Mouse (Mus musculus) hindbrain, embryonic 15.5 days (tissue): Measurements from ENCODE around the gene Hdhd3. TPM values are rescaled to one million over a fixed set of nuclear protein-coding genes. Genes with fewer than 3 reads are reported as not detected.

ENCODE experiments used
- ATAC-seq: fragments of 200-750 bp; cut with Nextera tagmentation; 2 replicates; pipeline ENCODE4 v1.8.0; 2017; ENCODE audit warnings: low read depth, moderate number of reproducible peaks, moderate TSS enrichment; ENCODE audit not compliant: low FRiP score
- H3K27ac ChIP-seq: fragments of 300-500 bp; sonication (generic); replicated peaks from 2 replicates; pipeline ENCODE4 v1.5.1; 2015; ENCODE audit warnings: mild to moderate bottlenecking, inconsistent platforms
- H3K27me3 ChIP-seq: fragments of 300-500 bp; sonication (generic); 2 replicates; pipeline ENCODE4 v1.6.1; 2015; ENCODE audit warnings: control low read depth, inconsistent platforms
- H3K36me3 ChIP-seq: fragments of 300-500 bp; sonication (generic); 2 replicates; pipeline ENCODE4 v1.6.1; 2015; ENCODE audit warnings: control low read depth, inconsistent platforms
- H3K4me1 ChIP-seq: fragments of 300-500 bp; sonication (generic); replicated peaks from 2 replicates; pipeline ENCODE4 v1.6.1; 2015; ENCODE audit warnings: control low read depth, inconsistent platforms
- H3K4me2 ChIP-seq: fragments of 300-500 bp; sonication (generic); 2 replicates; pipeline ENCODE4 v1.6.1; 2015; ENCODE audit warnings: moderate library complexity, mild to moderate bottlenecking, inconsistent platforms
- H3K4me3 ChIP-seq: fragments of 300-500 bp; sonication (generic); 2 replicates; pipeline ENCODE4 v1.5.1; 2015; ENCODE audit warnings: mild to moderate bottlenecking, inconsistent platforms
- H3K9ac ChIP-seq: fragments of 300-500 bp; sonication (generic); 2 replicates; pipeline ENCODE4 v1.6.1; 2015; ENCODE audit warnings: inconsistent platforms
- H3K9me3 ChIP-seq: fragments of 300-500 bp; sonication (generic); 2 replicates; pipeline ENCODE4 v1.6.1; 2016; ENCODE audit warnings: control low read depth, inconsistent platforms
- WGBS: fragments of 180-500 bp; shearing (Covaris S2); methylation state at CpG from one replicate; pipeline ENCODE4 v1.1.7; 2015; 5-methylcytosine and 5-hydroxymethylcytosine counted together
- polyA plus RNA-seq: library from polyadenylated mRNA; unstranded; fragments of >200 nt; fragmentation: Nextera tagmentation; extraction: Ambion mirVana; gene quantifications from 2 replicates; pipeline ENCODE4 v1.2.1, GENCODE M21; 2015

Hdhd3 gene
- polyA plus RNA-seq, 1 experiment from 2014 or later = 12.1 TPM

DNA sequence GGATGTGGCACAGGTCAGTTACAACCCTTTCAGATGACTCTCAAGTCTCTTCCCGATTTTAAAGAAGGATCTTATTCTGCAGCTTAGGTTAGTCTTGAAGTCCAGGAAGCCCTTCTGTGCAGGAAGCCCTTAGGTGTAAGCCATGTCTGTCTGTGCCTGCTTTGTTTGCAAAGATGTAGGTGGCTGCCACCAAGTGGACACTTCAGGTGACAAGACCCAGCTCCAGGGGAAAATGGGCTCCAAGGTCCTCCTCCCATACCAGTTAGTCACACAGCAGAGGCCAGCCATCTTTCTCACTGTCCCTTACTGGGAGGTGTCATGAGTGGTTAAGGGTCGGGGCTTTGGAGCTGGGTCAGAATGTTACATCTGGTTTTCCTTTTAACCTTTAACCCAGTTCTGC, 3.5 kb upstream of the Hdhd3 start:
- Histone ChIP-seq H3K9ac (no peak overlapping the region), H3K9me3 (no peaks in the 10 kb centered on the region), H3K4me3 (no peak overlapping the region), H3K27me3 (no peaks in the 10 kb centered on the region), H3K4me2 (no peak overlapping the region), H3K4me1 (peaks cover 3% of the 10 kb centered on the region; the same call in 1 of the 2 replicates), H3K27ac (no peak overlapping the region), H3K36me3 (peaks cover 30% of the 10 kb centered on the region)
- ATAC-seq = no peak
- WGBS = 77% methylated on average over 2 of the region's 2 CpGs

DNA sequence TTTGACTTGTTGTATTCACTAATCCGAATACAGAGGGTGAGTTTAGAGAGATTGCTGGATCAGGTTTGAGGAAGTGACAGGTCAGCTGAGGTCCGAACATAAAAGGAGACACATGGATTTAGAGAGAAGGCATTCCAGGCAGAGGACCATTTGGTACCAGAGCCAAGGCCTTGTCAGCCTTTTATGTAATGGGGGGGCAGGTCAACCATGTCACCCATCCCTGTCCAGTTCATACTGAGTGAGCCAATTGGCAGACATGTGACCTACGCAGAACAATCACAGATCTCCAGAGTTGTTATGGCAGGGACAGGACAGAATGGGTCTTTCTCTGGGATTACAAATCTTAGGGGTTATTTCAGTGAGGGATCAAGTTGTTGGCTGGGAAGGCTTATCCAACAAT, 2.7 kb upstream of the Hdhd3 start:
- ATAC-seq = no peak
- peaks cover 9% of the 10 kb centered on the region for H3K4me1 ChIP-seq
- H3K27me3 ChIP-seq = no peaks in the 10 kb centered on the region
- no peak overlapping the region for H3K9ac ChIP-seq
- H3K4me2 ChIP-seq = no peak overlapping the region
- H3K36me3 ChIP-seq = peaks cover 22% of the 10 kb centered on the region
- no peak overlapping the region for H3K27ac ChIP-seq
- no peak overlapping the region for H3K4me3 ChIP-seq
- 82% methylated on average over 3 of the region's 3 CpGs for WGBS
- H3K9me3 ChIP-seq = no peaks in the 10 kb centered on the region

DNA sequence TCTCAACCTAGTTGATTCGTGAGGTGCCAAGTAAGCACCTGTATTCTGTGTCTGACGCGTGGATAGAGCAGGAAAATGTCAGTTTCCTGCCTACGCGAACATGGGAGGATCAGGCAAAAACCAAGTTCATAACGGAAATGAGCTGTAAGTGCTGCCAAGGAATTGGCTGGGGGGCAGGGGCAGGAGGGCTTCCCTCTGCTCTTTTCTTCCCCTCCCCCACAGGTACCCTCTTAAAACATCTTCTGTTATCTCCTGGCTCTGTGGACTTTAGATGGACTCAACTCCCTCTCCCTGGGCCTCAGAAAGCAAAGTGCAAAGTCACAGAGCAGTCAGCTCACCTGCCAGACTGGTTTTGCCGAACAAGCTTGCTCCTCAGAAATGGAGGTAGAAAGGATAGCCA, 298 bp downstream of the Hdhd3 start:
- ATAC-seq = no peak
- no peak overlapping the region for H3K4me3 ChIP-seq
- H3K27ac ChIP-seq = no peak overlapping the region
- H3K9ac ChIP-seq = no peak overlapping the region
- 78% methylated on average over 7 of the region's 7 CpGs for WGBS
- no peaks in the 10 kb centered on the region for H3K9me3 ChIP-seq
- no peak overlapping the region for H3K4me2 ChIP-seq
- H3K36me3 ChIP-seq = peaks cover 15% of the 10 kb centered on the region
- H3K4me1 ChIP-seq = peaks cover 12% of the 10 kb centered on the region
- H3K27me3 ChIP-seq = no peaks in the 10 kb centered on the region

DNA sequence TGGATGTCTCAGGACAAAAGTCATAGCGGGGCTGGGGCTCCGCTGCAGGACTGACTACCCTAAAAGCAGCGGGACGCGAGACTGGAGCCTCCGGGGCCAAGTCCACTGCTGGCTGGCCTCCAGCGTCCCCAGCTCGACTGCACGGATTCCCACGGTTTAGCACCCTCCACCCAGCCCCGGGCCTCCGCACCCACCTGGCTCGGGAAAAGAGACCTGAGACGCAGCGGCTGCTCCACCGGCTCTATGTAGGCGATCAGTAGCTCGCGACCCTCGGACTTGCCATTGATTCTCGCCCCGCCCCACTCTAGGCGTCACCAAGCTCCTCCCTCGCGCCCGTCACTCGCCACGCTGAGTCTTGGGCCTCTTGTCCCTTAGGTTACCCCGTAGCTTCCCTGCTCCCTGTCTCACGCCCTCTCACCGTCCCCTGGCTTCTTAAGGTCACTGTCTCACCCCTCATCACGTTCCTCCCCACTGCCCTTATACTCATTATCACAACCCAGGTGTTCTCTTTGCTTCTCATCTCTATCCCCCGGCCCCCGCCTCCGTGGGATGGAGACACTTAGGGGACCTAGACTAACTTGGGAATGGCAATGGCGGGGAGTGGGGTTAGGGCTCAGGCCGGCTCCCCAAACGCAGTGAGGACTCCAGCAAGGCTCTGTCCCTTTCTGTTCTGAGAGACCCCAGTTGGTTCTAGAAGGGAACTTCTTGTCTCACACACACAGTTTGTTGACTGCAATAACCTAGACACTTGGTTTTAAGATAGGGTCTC, 1.1 kb downstream of the Hdhd3 start:
- H3K27ac ChIP-seq = peak overlapping the region; percentile 76
- WGBS = 1% methylated on average over 35 of the region's 38 CpGs

DNA sequence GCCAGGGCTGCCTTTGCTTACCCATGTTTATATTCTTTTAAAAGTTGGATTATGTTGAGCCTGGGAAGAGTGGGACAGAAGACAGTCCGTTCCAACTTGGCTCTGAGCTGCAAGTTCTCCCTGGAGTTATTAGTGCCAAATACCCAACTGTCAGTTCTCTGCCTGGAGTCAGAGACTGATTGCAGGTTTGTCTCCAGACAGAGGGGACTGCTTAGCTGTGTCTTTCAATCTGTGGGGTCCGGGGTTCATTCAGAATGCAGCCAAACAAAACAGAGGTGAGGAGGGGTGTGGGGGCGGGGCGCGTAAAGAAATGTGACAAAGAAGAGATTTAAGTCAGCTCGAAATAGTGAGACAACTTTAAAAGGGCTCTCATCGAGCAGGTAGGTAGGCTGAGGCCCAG, 1.7 kb downstream of the Hdhd3 start:
- Histone ChIP-seq H3K27me3 (no peaks in the 10 kb centered on the region), H3K9me3 (no peaks in the 10 kb centered on the region), H3K4me2 (peak overlapping the region; percentile 73), H3K9ac (peak overlapping the region; percentile 63), H3K27ac (peak overlapping the region; percentile 76), H3K36me3 (peaks cover 16% of the 10 kb centered on the region), H3K4me1 (peaks cover 12% of the 10 kb centered on the region), H3K4me3 (peak overlapping the region; percentile 77)
- no peak; the same call in 1 of the 2 replicates for ATAC-seq
- WGBS = under 1% methylated on average over 7 of the region's 7 CpGs

More for the DNA sequence above, 1.1 kb downstream of the Hdhd3 start:
- Histone ChIP-seq H3K36me3 (peaks cover 15% of the 10 kb centered on the region), H3K4me3 (peak overlapping the region; percentile 77), H3K4me2 (peak overlapping the region; percentile 73), H3K4me1 (peaks cover 12% of the 10 kb centered on the region), H3K9me3 (no peaks in the 10 kb centered on the region), H3K9ac (peak overlapping the region; percentile 63), H3K27me3 (no peaks in the 10 kb centered on the region)
- peak; percentile 97 for ATAC-seq

DNA sequence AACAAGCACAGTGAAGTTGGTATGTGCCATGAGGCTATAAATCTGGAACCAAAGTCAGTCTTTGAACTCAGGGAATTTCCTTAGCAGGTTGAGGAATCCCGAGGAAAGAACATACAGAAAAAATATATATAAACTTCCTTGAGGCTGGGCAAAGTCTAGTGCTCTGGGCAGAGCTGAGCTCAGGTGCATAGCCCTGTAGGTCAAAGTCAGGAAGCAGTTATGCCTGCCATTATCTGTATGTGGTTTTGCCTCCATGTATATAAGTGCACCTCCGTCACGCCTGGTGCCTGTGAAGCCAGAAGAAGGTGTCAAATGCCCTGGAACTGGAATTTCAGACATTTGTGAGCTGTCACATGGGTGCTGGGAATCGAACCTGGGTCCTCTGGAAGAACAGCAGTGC, 2.5 kb downstream of the Hdhd3 start:
- H3K4me3 ChIP-seq = no peak overlapping the region
- no peaks in the 10 kb centered on the region for H3K27me3 ChIP-seq
- 88% methylated on average over 4 of the region's 4 CpGs for WGBS
- no peak overlapping the region for H3K9ac ChIP-seq
- no peak overlapping the region for H3K27ac ChIP-seq
- no peak for ATAC-seq
- no peaks in the 10 kb centered on the region for H3K9me3 ChIP-seq
- peak overlapping the region; percentile 73 for H3K4me2 ChIP-seq
- peaks cover 16% of the 10 kb centered on the region for H3K36me3 ChIP-seq
- peaks cover 12% of the 10 kb centered on the region for H3K4me1 ChIP-seq

DNA sequence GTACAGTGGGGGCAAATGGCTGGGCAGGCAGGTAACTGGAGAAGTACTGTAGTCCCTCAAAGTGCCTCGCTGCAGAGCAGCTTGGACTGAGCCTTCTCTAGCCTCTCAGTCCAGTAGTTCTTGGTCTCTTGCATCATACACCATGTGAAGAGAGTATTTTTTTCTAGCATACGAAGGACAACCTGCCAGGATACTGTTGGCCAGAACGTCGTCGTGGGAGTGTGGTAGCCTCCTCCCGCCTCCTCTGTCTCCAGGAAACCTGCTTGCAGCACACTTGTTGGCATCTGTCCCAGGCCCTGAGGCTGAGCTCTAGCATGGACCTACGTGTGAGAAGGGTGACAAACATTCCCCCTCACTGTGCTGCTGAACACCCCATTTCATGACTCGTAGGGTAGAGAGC, 6.5 kb downstream of the Hdhd3 start:
- WGBS = 70% methylated on average over 8 of the region's 8 CpGs

DNA sequence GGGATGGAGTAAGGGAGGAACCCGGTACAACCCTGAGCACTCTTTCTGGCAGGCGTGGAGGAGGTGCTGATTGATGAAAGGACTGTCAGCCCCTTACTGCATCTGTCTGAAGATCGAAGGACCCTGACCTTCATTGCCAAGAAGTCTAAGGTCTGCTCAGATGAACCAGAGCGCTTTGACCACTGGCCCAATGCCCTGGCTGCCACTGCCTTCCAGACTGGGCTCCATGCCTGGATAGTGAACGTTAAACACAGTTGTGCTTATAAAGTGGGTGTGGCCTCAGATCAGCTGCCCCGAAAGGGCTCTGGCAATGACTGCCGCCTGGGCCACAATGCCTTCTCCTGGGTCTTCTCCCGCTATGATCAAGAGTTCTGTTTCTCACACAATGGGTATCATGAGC, 7.3 kb downstream of the Hdhd3 start:
- Histone ChIP-seq H3K36me3 (peaks cover 16% of the 10 kb centered on the region), H3K4me1 (peaks cover 2% of the 10 kb centered on the region), H3K4me3 (no peak overlapping the region), H3K27ac (no peak overlapping the region), H3K9ac (no peak overlapping the region), H3K4me2 (no peak overlapping the region), H3K9me3 (no peaks in the 10 kb centered on the region), H3K27me3 (no peaks in the 10 kb centered on the region)
- WGBS = 78% methylated on average over 8 of the region's 8 CpGs
- no peak for ATAC-seq

More for the DNA sequence above, 6.5 kb downstream of the Hdhd3 start:
- no peaks in the 10 kb centered on the region for H3K9me3 ChIP-seq
- peaks cover 9% of the 10 kb centered on the region for H3K4me1 ChIP-seq
- no peak overlapping the region for H3K27ac ChIP-seq
- 0 out of 2 replicates have a peak, but pooled peaks have one; percentile 35 for ATAC-seq
- no peak overlapping the region for H3K4me2 ChIP-seq
- no peak overlapping the region for H3K4me3 ChIP-seq
- no peak overlapping the region for H3K9ac ChIP-seq
- peaks cover 16% of the 10 kb centered on the region for H3K36me3 ChIP-seq
- no peaks in the 10 kb centered on the region for H3K27me3 ChIP-seq

DNA sequence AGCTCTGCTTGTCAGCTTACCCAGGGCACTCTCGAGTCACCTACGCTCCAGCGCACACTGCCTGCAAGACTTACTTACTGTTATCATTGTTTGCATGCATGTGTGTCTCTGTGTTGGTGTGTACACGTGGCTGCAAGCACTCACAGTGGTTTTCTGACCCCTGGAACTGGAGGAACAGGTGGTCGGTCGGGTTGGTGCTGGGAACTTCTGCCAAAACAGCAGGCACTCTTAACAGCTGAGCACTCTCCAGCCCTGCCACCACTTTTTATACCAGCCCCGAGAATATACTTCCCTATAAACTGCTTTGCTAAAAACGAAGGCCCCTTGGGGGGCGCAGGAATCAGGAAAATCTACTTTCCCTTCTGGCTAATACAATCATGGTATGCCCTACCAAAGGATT, 9.0 kb downstream of the Hdhd3 start:
- Histone ChIP-seq H3K9ac (no peak overlapping the region), H3K4me3 (no peak overlapping the region), H3K4me1 (no peaks in the 10 kb centered on the region), H3K27me3 (no peaks in the 10 kb centered on the region), H3K27ac (no peak overlapping the region), H3K9me3 (no peaks in the 10 kb centered on the region), H3K36me3 (peaks cover 12% of the 10 kb centered on the region), H3K4me2 (no peak overlapping the region)
- ATAC-seq = no peak
- WGBS = 67% methylated on average over 9 of the region's 9 CpGs

DNA sequence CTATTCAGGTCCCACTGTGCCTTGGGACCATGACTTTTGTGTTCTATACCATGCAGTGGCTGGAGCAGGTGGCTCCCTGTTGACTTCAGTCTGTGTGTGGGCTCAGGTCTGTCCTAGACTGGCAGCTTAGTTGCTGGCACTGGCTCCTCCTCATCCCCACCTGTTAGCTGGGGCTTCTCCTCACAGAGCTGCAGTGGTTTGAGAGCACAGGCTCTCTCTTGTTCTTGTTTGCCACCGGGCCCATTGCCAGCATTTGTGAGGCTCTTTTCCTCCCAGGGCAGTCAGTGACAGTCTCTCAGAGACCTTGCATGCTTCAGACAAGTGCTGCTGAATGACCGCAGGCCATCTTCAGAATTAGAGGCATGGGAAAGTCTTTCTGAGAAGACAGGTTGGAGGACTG, 10.6 kb downstream of the Hdhd3 start:
- Histone ChIP-seq H3K9ac (no peak overlapping the region), H3K4me1 (no peaks in the 10 kb centered on the region), H3K36me3 (0 out of 2 replicates have a peak, but pooled peaks cover 2% of the 10 kb centered on the region), H3K9me3 (no peaks in the 10 kb centered on the region), H3K4me2 (no peak overlapping the region), H3K4me3 (no peak overlapping the region), H3K27ac (no peak overlapping the region), H3K27me3 (no peaks in the 10 kb centered on the region)
- ATAC-seq = no peak
- 72% methylated on average over 2 of the region's 2 CpGs for WGBS

DNA sequence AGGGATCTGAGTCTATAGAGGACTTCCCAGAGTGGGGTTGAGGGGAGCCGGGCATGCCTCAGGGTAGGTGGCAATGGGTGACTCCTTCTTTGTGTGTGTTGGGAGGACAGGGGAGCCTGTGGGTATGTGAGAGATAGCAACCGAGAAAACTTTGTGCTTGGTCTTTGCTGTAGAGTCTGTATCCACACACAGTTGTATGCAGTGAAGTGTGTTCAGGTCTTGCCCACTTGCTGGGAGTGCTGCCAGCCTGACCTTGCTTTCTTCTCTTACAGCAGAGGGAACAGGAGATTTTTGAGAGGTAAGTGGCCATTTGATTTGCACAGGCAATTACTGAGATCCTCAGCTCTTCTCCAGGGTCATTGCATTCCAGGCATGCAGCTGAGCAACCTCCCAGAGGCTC, 15.4 kb downstream of the Hdhd3 start:
- Histone ChIP-seq H3K27me3 (no peaks in the 10 kb centered on the region), H3K9me3 (no peaks in the 10 kb centered on the region), H3K4me1 (no peaks in the 10 kb centered on the region), H3K36me3 (no peaks in the 10 kb centered on the region), H3K4me3 (no peak overlapping the region), H3K4me2 (no peak overlapping the region), H3K9ac (no peak overlapping the region), H3K27ac (no peak overlapping the region)
- no peak for ATAC-seq
- 74% methylated on average over 2 of the region's 2 CpGs for WGBS

DNA sequence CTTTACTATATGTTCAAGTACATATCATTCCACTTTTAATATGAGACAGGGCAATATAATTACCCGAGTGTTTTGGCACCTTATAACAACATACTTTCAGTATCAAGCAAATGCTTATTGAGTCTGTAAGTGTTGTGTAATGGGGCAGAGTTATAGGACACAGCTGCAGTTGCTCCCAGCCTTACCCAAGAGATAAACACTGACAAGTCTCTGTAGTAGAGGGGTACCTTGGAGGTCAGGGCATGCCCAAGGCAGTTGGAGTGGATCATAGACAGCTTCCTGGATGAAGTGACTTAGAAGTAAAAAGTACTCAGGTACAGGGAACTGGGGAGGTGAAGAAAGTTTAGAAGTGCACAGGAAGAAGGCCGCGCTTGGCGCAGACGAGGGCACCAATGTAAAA, 16.1 kb downstream of the Hdhd3 start:
- no peaks in the 10 kb centered on the region for H3K4me1 ChIP-seq
- no peaks in the 10 kb centered on the region for H3K9me3 ChIP-seq
- H3K9ac ChIP-seq = no peak overlapping the region
- no peak overlapping the region for H3K27ac ChIP-seq
- 92% methylated on average over 5 of the region's 5 CpGs for WGBS
- H3K27me3 ChIP-seq = no peaks in the 10 kb centered on the region
- no peak overlapping the region for H3K4me2 ChIP-seq
- no peak for ATAC-seq
- H3K36me3 ChIP-seq = no peaks in the 10 kb centered on the region
- H3K4me3 ChIP-seq = no peak overlapping the region
